Mouse (Mus musculus): Measurements from ENCODE around the gene Doc2a. TPM values are rescaled to one million over a fixed set of nuclear protein-coding genes. Genes with fewer than 3 reads are reported as not detected.
A peak's percentile ranks its signal among the peaks of the same experiment; 100 is the strongest.

Gene Doc2a
- polyA plus RNA-seq, 1 experiment from 2014 or later = 31.1 TPM

- no peak overlapping the region for H3K4me2 ChIP-seq (ENCODE audit: low read length)
- no peaks in the 10 kb centered on the region for H3K4me1 ChIP-seq (ENCODE audit: control insufficient read depth, insufficient read depth, low read depth, low read length)
- H3K27me3 ChIP-seq (replicated peaks; ENCODE audit: control insufficient read depth, insufficient read depth, low read length) = no peaks in the 10 kb centered on the region
- H3K9me3 ChIP-seq (ENCODE audit: control insufficient read depth, low read length) = no peaks in the 10 kb centered on the region
- no peak overlapping the region; the same call in 1 of the 2 replicates for H3K9ac ChIP-seq (ENCODE audit: low read depth, low read length)
- H3K4me3 ChIP-seq (ENCODE audit: low read length) = no peak overlapping the region
- H3K27ac ChIP-seq (ENCODE audit: low read depth, low read length) = no peak overlapping the region
- H3K36me3 ChIP-seq (ENCODE audit: control insufficient read depth, insufficient read depth, low read length) = peaks cover 75% of the 10 kb centered on the region
- no peak for ATAC-seq
- WGBS = 93% methylated on average over 2 of the region's 2 CpGs
Measured at GRCm38 (mm10) chr7:126870520-126870891, 23.3 kb downstream of the Doc2a start.

- 97% methylated on average over 1 of the region's 1 CpGs for WGBS
Measured at GRCm38 (mm10) chr7:126877239-126877638, 30.0 kb downstream of the Doc2a start.

DNA sequence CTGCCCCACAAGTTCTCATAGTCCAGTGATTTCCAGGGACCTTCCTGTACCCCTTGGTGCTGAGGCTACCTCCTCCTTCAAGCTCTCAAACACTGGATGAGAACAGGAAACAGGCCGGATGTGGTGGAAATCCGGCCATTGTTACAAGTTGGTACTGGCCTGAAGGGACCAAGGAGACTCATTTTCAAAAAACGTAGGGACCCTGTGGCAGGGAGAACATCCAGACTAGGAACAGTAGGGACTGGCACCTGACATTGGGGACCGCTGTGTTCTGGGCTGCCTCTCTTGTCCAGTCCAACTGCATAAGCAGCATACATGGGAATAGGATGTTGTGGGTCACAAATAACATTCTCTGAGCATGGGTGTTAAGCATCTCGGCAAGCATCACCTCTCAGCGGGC is 33.8 kb downstream of the Doc2a start:
- no peak for ATAC-seq
- H3K27ac ChIP-seq (ENCODE audit: low read depth, low read length) = peak overlapping the region; percentile 2; the same call in 1 of the 2 replicates
- H3K4me2 ChIP-seq (ENCODE audit: low read length) = peak overlapping the region; percentile 84
- no peak overlapping the region for H3K9ac ChIP-seq (ENCODE audit: low read depth, low read length)
- H3K4me3 ChIP-seq (ENCODE audit: low read length) = no peak overlapping the region
- H3K4me1 ChIP-seq (ENCODE audit: control insufficient read depth, insufficient read depth, low read depth, low read length) = peaks cover 28% of the 10 kb centered on the region
- peaks cover 30% of the 10 kb centered on the region for H3K36me3 ChIP-seq (ENCODE audit: control insufficient read depth, insufficient read depth, low read length)
- H3K27me3 ChIP-seq (replicated peaks; ENCODE audit: control insufficient read depth, insufficient read depth, low read length) = no peaks in the 10 kb centered on the region
- 82% methylated on average over 6 of the region's 6 CpGs for WGBS
- no peaks in the 10 kb centered on the region for H3K9me3 ChIP-seq (ENCODE audit: control insufficient read depth, low read length)

More at GRCm38 (mm10) chr7:126877239-126877638, 30.0 kb downstream of the Doc2a start:
- H3K36me3 ChIP-seq (ENCODE audit: control insufficient read depth, insufficient read depth, low read length) = peaks cover 64% of the 10 kb centered on the region
- H3K27ac ChIP-seq (ENCODE audit: low read depth, low read length) = no peak overlapping the region
- no peaks in the 10 kb centered on the region for H3K27me3 ChIP-seq (replicated peaks; ENCODE audit: control insufficient read depth, insufficient read depth, low read length)
- peaks cover 17% of the 10 kb centered on the region for H3K4me1 ChIP-seq (ENCODE audit: control insufficient read depth, insufficient read depth, low read depth, low read length)
- no peaks in the 10 kb centered on the region for H3K9me3 ChIP-seq (ENCODE audit: control insufficient read depth, low read length)
- H3K9ac ChIP-seq (ENCODE audit: low read depth, low read length) = no peak overlapping the region
- no peak for ATAC-seq
- H3K4me3 ChIP-seq (ENCODE audit: low read length) = no peak overlapping the region
- H3K4me2 ChIP-seq (ENCODE audit: low read length) = no peak overlapping the region

DNA sequence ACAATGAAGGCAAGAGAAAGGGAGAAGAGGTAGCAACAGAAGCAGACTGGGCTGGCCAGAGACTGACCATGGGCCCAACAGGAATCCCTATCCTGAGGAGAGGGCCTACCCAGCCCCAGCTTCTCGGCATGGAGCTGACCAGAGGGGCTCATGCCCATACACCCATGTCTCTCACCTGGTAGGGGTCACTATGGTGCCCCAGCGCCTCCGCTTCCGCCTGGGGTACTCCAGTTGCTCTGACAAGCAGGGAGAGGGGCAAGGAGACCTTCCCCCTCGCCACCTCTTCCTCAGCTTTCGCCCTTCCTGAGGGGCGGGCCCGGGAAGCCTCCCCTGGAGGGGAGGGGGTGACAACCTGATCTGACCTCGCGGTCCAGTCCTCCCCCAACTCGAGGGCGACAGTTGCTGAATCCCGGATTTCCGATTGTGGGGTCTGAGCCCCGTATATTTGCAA is 36.5 kb downstream of the Doc2a start:
- H3K4me3 ChIP-seq (ENCODE audit: low read length) = peak overlapping the region; percentile 85
- no peaks in the 10 kb centered on the region for H3K9me3 ChIP-seq (ENCODE audit: control insufficient read depth, low read length)
- peaks cover 28% of the 10 kb centered on the region for H3K4me1 ChIP-seq (ENCODE audit: control insufficient read depth, insufficient read depth, low read depth, low read length)
- 0% methylated on average over 15 of the region's 15 CpGs for WGBS
- H3K27ac ChIP-seq (ENCODE audit: low read depth, low read length) = peak overlapping the region; percentile 95
- H3K9ac ChIP-seq (ENCODE audit: low read depth, low read length) = peak overlapping the region; percentile 95
- H3K36me3 ChIP-seq (ENCODE audit: control insufficient read depth, insufficient read depth, low read length) = peaks cover 15% of the 10 kb centered on the region; the same call in 1 of the 2 replicates
- ATAC-seq = no peak
- no peaks in the 10 kb centered on the region for H3K27me3 ChIP-seq (replicated peaks; ENCODE audit: control insufficient read depth, insufficient read depth, low read length)
- peak overlapping the region; percentile 84 for H3K4me2 ChIP-seq (ENCODE audit: low read length)

GRCm38 (mm10) chr7:126884286-126885164 is 37.3 kb downstream of the Doc2a start, which contains the start of gene Taok2:
TSS of gene Taok2 (minus strand) at chr7:126884703.
- peak; percentile 98 for ATAC-seq
- WGBS = under 1% methylated on average over 56 of the region's 56 CpGs
- peak within 1 kb of the TSS; percentile 95 for H3K27ac ChIP-seq (ENCODE audit: low read depth, low read length)

DNA sequence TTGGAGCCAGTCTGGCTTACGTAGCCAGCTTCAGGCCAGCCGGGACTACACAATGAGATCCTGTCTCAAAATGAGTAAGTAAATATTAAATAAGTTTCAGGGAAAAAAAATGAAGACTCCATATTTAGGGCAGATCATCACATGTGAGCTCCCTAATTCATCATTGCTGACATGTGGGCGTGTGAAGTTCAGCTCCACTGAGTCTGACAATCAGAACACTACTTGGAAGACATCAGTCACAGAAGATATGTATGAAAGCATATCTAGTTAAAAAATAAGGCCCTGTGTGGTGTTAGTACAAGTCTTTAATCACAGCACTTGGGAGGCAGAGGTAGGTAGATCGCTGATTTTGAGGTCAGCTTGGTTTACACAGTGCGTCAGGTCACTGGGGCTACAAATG is 40.1 kb downstream of the Doc2a start:
- Histone ChIP-seq H3K9me3 (ENCODE audit: control insufficient read depth, low read length) (no peaks in the 10 kb centered on the region), H3K4me1 (ENCODE audit: control insufficient read depth, insufficient read depth, low read depth, low read length) (peaks cover 10% of the 10 kb centered on the region), H3K9ac (ENCODE audit: low read depth, low read length) (no peak overlapping the region), H3K4me2 (ENCODE audit: low read length) (no peak overlapping the region), H3K27ac (ENCODE audit: low read depth, low read length) (no peak overlapping the region), H3K36me3 (ENCODE audit: control insufficient read depth, insufficient read depth, low read length) (0 out of 2 replicates have a peak, but pooled peaks cover 2% of the 10 kb centered on the region), H3K4me3 (ENCODE audit: low read length) (no peak overlapping the region), H3K27me3 (replicated peaks; ENCODE audit: control insufficient read depth, insufficient read depth, low read length) (no peaks in the 10 kb centered on the region)
- WGBS = 92% methylated on average over 5 of the region's 5 CpGs
- no peak for ATAC-seq

More at GRCm38 (mm10) chr7:126884286-126885164, 37.3 kb downstream of the Doc2a start, which contains the start of gene Taok2:
- Histone ChIP-seq H3K4me1 (ENCODE audit: control insufficient read depth, insufficient read depth, low read depth, low read length) (peaks cover 28% of the 10 kb centered on the region), H3K27me3 (replicated peaks; ENCODE audit: control insufficient read depth, insufficient read depth, low read length) (no peaks in the 10 kb centered on the region), H3K4me3 (ENCODE audit: low read length) (peak within 1 kb of the TSS; percentile 85), H3K36me3 (ENCODE audit: control insufficient read depth, insufficient read depth, low read length) (peaks cover 7% of the 10 kb centered on the region; the same call in 1 of the 2 replicates), H3K4me2 (ENCODE audit: low read length) (peak within 1 kb of the TSS; percentile 84), H3K9me3 (ENCODE audit: control insufficient read depth, low read length) (no peaks in the 10 kb centered on the region), H3K9ac (ENCODE audit: low read depth, low read length) (peak within 1 kb of the TSS; percentile 95)

DNA sequence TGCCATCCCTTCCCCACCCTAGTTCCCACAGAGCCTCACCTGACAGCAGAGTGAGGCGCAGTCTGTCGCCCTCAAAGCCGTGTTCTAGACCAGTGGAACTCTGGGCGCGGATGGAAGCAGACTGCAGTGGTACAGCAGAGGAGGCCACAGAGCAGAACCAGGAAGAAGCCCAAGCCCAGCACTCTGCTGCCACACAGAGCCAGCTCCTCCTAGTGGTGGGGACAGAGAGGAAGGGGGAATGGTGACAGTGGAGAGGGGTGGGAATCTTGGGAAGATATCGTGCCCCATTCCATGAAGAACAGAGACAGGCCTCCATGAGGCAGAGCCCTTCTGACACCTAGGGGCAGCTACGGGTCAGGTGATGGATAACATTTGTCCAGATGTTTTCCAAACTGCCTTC is 41.6 kb downstream of the Doc2a start:
- Histone ChIP-seq H3K4me1 (ENCODE audit: control insufficient read depth, insufficient read depth, low read depth, low read length) (no peaks in the 10 kb centered on the region), H3K9ac (ENCODE audit: low read depth, low read length) (no peak overlapping the region), H3K4me3 (ENCODE audit: low read length) (no peak overlapping the region), H3K36me3 (ENCODE audit: control insufficient read depth, insufficient read depth, low read length) (0 out of 2 replicates have a peak, but pooled peaks cover 2% of the 10 kb centered on the region), H3K9me3 (ENCODE audit: control insufficient read depth, low read length) (no peaks in the 10 kb centered on the region), H3K4me2 (ENCODE audit: low read length) (no peak overlapping the region), H3K27ac (ENCODE audit: low read depth, low read length) (no peak overlapping the region), H3K27me3 (replicated peaks; ENCODE audit: control insufficient read depth, insufficient read depth, low read length) (no peaks in the 10 kb centered on the region)
- ATAC-seq = no peak
- 54% methylated on average over 7 of the region's 7 CpGs for WGBS

DNA sequence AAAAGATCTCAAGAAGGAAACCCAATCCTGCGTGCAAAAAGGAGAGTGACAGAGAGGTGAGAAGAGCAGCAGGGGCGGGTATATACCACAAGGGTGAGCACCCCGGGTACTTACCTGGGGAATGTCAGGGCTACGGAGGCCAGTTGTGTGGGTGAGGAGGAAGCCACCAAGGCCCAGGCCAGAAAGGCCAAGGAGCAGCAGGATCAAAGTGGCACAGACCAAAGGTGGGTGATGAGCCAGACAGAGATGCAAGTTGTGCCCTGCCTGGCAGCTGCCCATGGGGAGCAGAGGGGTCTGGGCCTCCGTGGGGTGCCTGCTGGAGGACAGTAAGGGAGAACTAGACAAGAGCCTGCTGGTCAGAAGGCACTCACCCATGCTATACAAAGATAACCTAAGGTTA is 49.7 kb downstream of the Doc2a start:
- 91% methylated on average over 5 of the region's 5 CpGs for WGBS

More for the DNA sequence above, 49.7 kb downstream of the Doc2a start:
- H3K9me3 ChIP-seq (ENCODE audit: control insufficient read depth, low read length) = no peaks in the 10 kb centered on the region
- peak overlapping the region; percentile 81; the same call in 1 of the 2 replicates for H3K9ac ChIP-seq (ENCODE audit: low read depth, low read length)
- no peak overlapping the region; the same call in 1 of the 2 replicates for H3K4me3 ChIP-seq (ENCODE audit: low read length)
- H3K4me1 ChIP-seq (ENCODE audit: control insufficient read depth, insufficient read depth, low read depth, low read length) = peaks cover 12% of the 10 kb centered on the region
- H3K27me3 ChIP-seq (replicated peaks; ENCODE audit: control insufficient read depth, insufficient read depth, low read length) = no peaks in the 10 kb centered on the region
- no peaks in the 10 kb centered on the region for H3K36me3 ChIP-seq (ENCODE audit: control insufficient read depth, insufficient read depth, low read length)
- H3K27ac ChIP-seq (ENCODE audit: low read depth, low read length) = no peak overlapping the region
- ATAC-seq = no peak
- peak overlapping the region; percentile 69; the same call in 1 of the 2 replicates for H3K4me2 ChIP-seq (ENCODE audit: low read length)

Data from hindbrain, embryonic 16.5 days (tissue).